Mouse (Mus musculus) liver, embryonic 13.5 days (tissue): ENCODE measurements at regions not wholly inside any gene's neighbourhood (a gene's known extent, or its start where the extent isn't known, plus 50 kb on each side); places are given as distances from the start of the nearest gene placed in this dataset.
"Not testable (repeated sequence)": the region's sequence is repeated elsewhere in the genome, so short reads cannot be mapped to it uniquely, and the experiment has no call there.

Experiments
- ATAC-seq: fragments of 200-750 bp; cut with Nextera tagmentation; 2 replicates; pipeline ENCODE4 v1.8.0; 2017; ENCODE audit warnings: low read depth, mild to moderate bottlenecking, moderate number of reproducible peaks, moderate library complexity
- DNase-seq: peaks from one replicate; pipeline ENCODE4 v3.0.0; 2022
- H3K27ac ChIP-seq: fragments of 300-500 bp; sonication (generic); 2 replicates; pipeline ENCODE4 v1.5.1; 2015; ENCODE audit warnings: moderate library complexity, mild to moderate bottlenecking, inconsistent platforms
- H3K27me3 ChIP-seq: fragments of 300-500 bp; sonication (generic); 2 replicates; pipeline ENCODE4 v1.6.1; 2015; ENCODE audit warnings: mild to moderate bottlenecking, inconsistent platforms
- H3K36me3 ChIP-seq: fragments of 300-500 bp; sonication (generic); 2 replicates; pipeline ENCODE4 v1.6.1; 2015; ENCODE audit warnings: mild to moderate bottlenecking, inconsistent platforms
- H3K4me1 ChIP-seq: fragments of 300-500 bp; sonication (generic); replicated peaks from 2 replicates; pipeline ENCODE4 v1.6.1; 2015; ENCODE audit warnings: inconsistent platforms
- H3K4me2 ChIP-seq: fragments of 300-500 bp; sonication (generic); 2 replicates; pipeline ENCODE4 v1.6.1; 2015; ENCODE audit warnings: inconsistent platforms, mild to moderate bottlenecking, moderate library complexity
- H3K4me3 ChIP-seq: fragments of 300-500 bp; sonication (generic); replicated peaks from 2 replicates; pipeline ENCODE4 v1.5.1; 2015; ENCODE audit warnings: mild to moderate bottlenecking, inconsistent platforms
- H3K9ac ChIP-seq: fragments of 300-500 bp; sonication (generic); 2 replicates; pipeline ENCODE4 v1.6.1; 2015; ENCODE audit warnings: mild to moderate bottlenecking, inconsistent platforms
- H3K9me3 ChIP-seq: fragments of 300-500 bp; sonication (generic); replicated peaks from 2 replicates; pipeline ENCODE4 v1.6.1; 2016; ENCODE audit warnings: inconsistent platforms
- WGBS: fragments of 180-500 bp; shearing (Covaris S2); methylation state at CpG from one replicate; pipeline ENCODE4 v1.1.7; 2015; ENCODE audit not compliant: insufficient replicate concordance; 5-methylcytosine and 5-hydroxymethylcytosine counted together

GRCm38 (mm10) chr1:107993013-107993412, 403.2 kb downstream of the Serpinb8 start:
- no peak overlapping the region for H3K9ac ChIP-seq
- no peak for ATAC-seq
- H3K36me3 ChIP-seq: no peaks in the 10 kb centered on the region
- H3K27me3 ChIP-seq: no peaks in the 10 kb centered on the region
- H3K27ac ChIP-seq: no peak overlapping the region
- H3K4me3 ChIP-seq: no peak overlapping the region
- H3K9me3 ChIP-seq: no peaks in the 10 kb centered on the region
- 72% methylated on average over 4 of the region's 4 CpGs for WGBS
- no peak overlapping the region for H3K4me2 ChIP-seq
- no peak for DNase-seq
- H3K4me1 ChIP-seq: no peaks in the 10 kb centered on the region

- ATAC-seq (no peak), DNase-seq (no peak)
- no peak overlapping the region for H3K4me3 ChIP-seq
- WGBS: 62% methylated on average over 5 of the region's 5 CpGs
- no peaks in the 10 kb centered on the region for H3K9me3 ChIP-seq
- no peaks in the 10 kb centered on the region for H3K4me1 ChIP-seq
- H3K27me3 ChIP-seq: no peaks in the 10 kb centered on the region
- H3K36me3 ChIP-seq: no peaks in the 10 kb centered on the region
- no peak overlapping the region for H3K9ac ChIP-seq
- H3K4me2 ChIP-seq: no peak overlapping the region
- no peak overlapping the region for H3K27ac ChIP-seq
Measured at GRCm38 (mm10) chr1:108023721-108024353, 434.0 kb downstream of the Serpinb8 start.

GRCm38 (mm10) chr1:108024705-108025104, 434.9 kb downstream of the Serpinb8 start:
- no peaks in the 10 kb centered on the region for H3K4me1 ChIP-seq
- H3K27me3 ChIP-seq: no peaks in the 10 kb centered on the region
- no peak overlapping the region for H3K4me3 ChIP-seq
- no peaks in the 10 kb centered on the region for H3K36me3 ChIP-seq
- DNase-seq: no peak
- H3K4me2 ChIP-seq: no peak overlapping the region
- no peak overlapping the region for H3K27ac ChIP-seq
- 51% methylated on average over 1 of the region's 1 CpGs for WGBS
- no peaks in the 10 kb centered on the region for H3K9me3 ChIP-seq
- ATAC-seq: no peak
- no peak overlapping the region for H3K9ac ChIP-seq

GRCm38 (mm10) chr1:108026461-108026860, 436.7 kb downstream of the Serpinb8 start:
- H3K27me3 ChIP-seq: no peaks in the 10 kb centered on the region
- no peaks in the 10 kb centered on the region for H3K36me3 ChIP-seq
- H3K27ac ChIP-seq: no peak overlapping the region
- no peaks in the 10 kb centered on the region for H3K9me3 ChIP-seq
- DNase-seq: no peak
- no peaks in the 10 kb centered on the region for H3K4me1 ChIP-seq
- no peak overlapping the region for H3K9ac ChIP-seq
- no peak overlapping the region for H3K4me2 ChIP-seq
- ATAC-seq: no peak
- no peak overlapping the region for H3K4me3 ChIP-seq

- Histone ChIP-seq H3K9me3 (no peaks in the 10 kb centered on the region), H3K36me3 (no peaks in the 10 kb centered on the region), H3K4me3 (no peak overlapping the region), H3K9ac (no peak overlapping the region), H3K4me1 (no peaks in the 10 kb centered on the region), H3K4me2 (no peak overlapping the region), H3K27ac (no peak overlapping the region), H3K27me3 (no peaks in the 10 kb centered on the region)
- ATAC-seq (no peak), DNase-seq (no peak)
- WGBS: 65% methylated on average over 4 of the region's 4 CpGs
Measured at GRCm38 (mm10) chr1:108046194-108046593, 456.4 kb downstream of the Serpinb8 start.

- Histone ChIP-seq H3K9me3 (no peaks in the 10 kb centered on the region), H3K4me1 (no peaks in the 10 kb centered on the region), H3K9ac (no peak overlapping the region), H3K4me2 (no peak overlapping the region), H3K27me3 (no peaks in the 10 kb centered on the region), H3K4me3 (no peak overlapping the region), H3K36me3 (no peaks in the 10 kb centered on the region), H3K27ac (no peak overlapping the region)
- ATAC-seq (no peak), DNase-seq (no peak)
- WGBS: 46% methylated on average over 5 of the region's 5 CpGs
Measured at GRCm38 (mm10) chr1:108046857-108047714, 457.3 kb downstream of the Serpinb8 start.

GRCm38 (mm10) chr1:108094622-108095021, 504.8 kb downstream of the Serpinb8 start:
- no peak overlapping the region for H3K4me2 ChIP-seq
- no peaks in the 10 kb centered on the region for H3K27me3 ChIP-seq
- no peak overlapping the region for H3K27ac ChIP-seq
- H3K4me3 ChIP-seq: no peak overlapping the region
- ATAC-seq (no peak), DNase-seq (no peak)
- H3K9me3 ChIP-seq: no peaks in the 10 kb centered on the region
- H3K4me1 ChIP-seq: no peaks in the 10 kb centered on the region
- H3K9ac ChIP-seq: no peak overlapping the region
- WGBS: 59% methylated on average over 3 of the region's 3 CpGs
- H3K36me3 ChIP-seq: no peaks in the 10 kb centered on the region

- Histone ChIP-seq H3K27ac (no peak overlapping the region), H3K9me3 (no peaks in the 10 kb centered on the region), H3K4me2 (no peak overlapping the region), H3K27me3 (no peaks in the 10 kb centered on the region), H3K4me3 (no peak overlapping the region), H3K4me1 (no peaks in the 10 kb centered on the region), H3K9ac (no peak overlapping the region), H3K36me3 (no peaks in the 10 kb centered on the region)
- no peak for DNase-seq
- ATAC-seq: no peak
- 64% methylated on average over 2 of the region's 2 CpGs for WGBS
Measured at GRCm38 (mm10) chr1:108102607-108103006, 512.8 kb downstream of the Serpinb8 start.

GRCm38 (mm10) chr1:108110984-108111383, 521.2 kb downstream of the Serpinb8 start:
- Histone ChIP-seq H3K9ac (no peak overlapping the region), H3K4me2 (no peak overlapping the region)

GRCm38 (mm10) chr1:108127393-108127792, 537.6 kb downstream of the Serpinb8 start:
- no peaks in the 10 kb centered on the region for H3K36me3 ChIP-seq
- no peak overlapping the region for H3K9ac ChIP-seq
- no peaks in the 10 kb centered on the region for H3K27me3 ChIP-seq
- ATAC-seq (no peak), DNase-seq (no peak)
- H3K9me3 ChIP-seq: no peaks in the 10 kb centered on the region
- H3K4me2 ChIP-seq: no peak overlapping the region
- H3K4me1 ChIP-seq: no peaks in the 10 kb centered on the region
- H3K27ac ChIP-seq: no peak overlapping the region
- 50% methylated on average over 4 of the region's 4 CpGs for WGBS
- no peak overlapping the region for H3K4me3 ChIP-seq

More at GRCm38 (mm10) chr1:108110984-108111383, 521.2 kb downstream of the Serpinb8 start:
- Histone ChIP-seq H3K27ac (no peak overlapping the region), H3K4me3 (no peak overlapping the region), H3K9me3 (no peaks in the 10 kb centered on the region), H3K27me3 (no peaks in the 10 kb centered on the region), H3K36me3 (no peaks in the 10 kb centered on the region), H3K4me1 (no peaks in the 10 kb centered on the region)
- no peak for DNase-seq
- ATAC-seq: no peak

- ATAC-seq (no peak), DNase-seq (no peak)
- Histone ChIP-seq H3K4me1 (no peaks in the 10 kb centered on the region), H3K27ac (no peak overlapping the region), H3K36me3 (no peaks in the 10 kb centered on the region), H3K4me3 (no peak overlapping the region), H3K27me3 (no peaks in the 10 kb centered on the region), H3K9ac (no peak overlapping the region), H3K9me3 (peaks cover 3% of the 10 kb centered on the region; the same call in 1 of the 2 replicates), H3K4me2 (no peak overlapping the region)
- 42% methylated on average over 1 of the region's 1 CpGs for WGBS
Measured at GRCm38 (mm10) chr1:108132006-108132405, 542.2 kb downstream of the Serpinb8 start.

GRCm38 (mm10) chr1:108135346-108135745, 545.5 kb downstream of the Serpinb8 start:
- not testable (repeated sequence) for H3K36me3 ChIP-seq, DNase-seq, H3K4me3 ChIP-seq, H3K27me3 ChIP-seq, H3K27ac ChIP-seq, H3K9ac ChIP-seq, H3K4me1 ChIP-seq, H3K9me3 ChIP-seq, H3K4me2 ChIP-seq, ATAC-seq
- 63% methylated on average over 5 of the region's 5 CpGs for WGBS
